Mouse (Mus musculus) thymus, adult 2 months (tissue): ENCODE measurements around the gene Bfar. TPM values are rescaled to one million over a fixed set of nuclear protein-coding genes. Genes with fewer than 3 reads are reported as not detected.
A peak's percentile ranks its signal among the peaks of the same experiment; 100 is the strongest.

ENCODE experiments used
- DNase-seq: peaks from one replicate; pipeline ENCODE4 v3.0.0; 2021
- H3K27ac ChIP-seq: fragments of 200-500 bp; 2 replicates; pipeline ENCODE4 v1.5.1; 2012; ENCODE audit warnings: low read length, control low read depth; ENCODE audit not compliant: control insufficient read depth, insufficient read depth
- H3K27me3 ChIP-seq: fragments of 200-500 bp; 2 replicates; pipeline ENCODE4 v1.6.1; 2012; ENCODE audit warnings: mild to moderate bottlenecking, low read length, moderate library complexity, mixed read lengths; ENCODE audit not compliant: control insufficient read depth, insufficient read depth
- H3K36me3 ChIP-seq: fragments of 200-500 bp; 2 replicates; pipeline ENCODE4 v1.6.1; 2012; ENCODE audit warnings: mild to moderate bottlenecking, low read length, moderate library complexity; ENCODE audit not compliant: control insufficient read depth, insufficient read depth
- H3K4me1 ChIP-seq: fragments of 200-500 bp; replicated peaks from 2 replicates; pipeline ENCODE4 v1.6.1; 2012; ENCODE audit warnings: low read length; ENCODE audit not compliant: control insufficient read depth, insufficient read depth
- H3K4me3 ChIP-seq: fragments of 200-500 bp; 2 replicates; pipeline ENCODE4 v1.5.1; 2012; ENCODE audit warnings: mild to moderate bottlenecking, low read length, control low read depth, moderate library complexity; ENCODE audit not compliant: control insufficient read depth, insufficient read depth
- CTCF ChIP-seq: fragments of 200-500 bp; IDR thresholded peaks from 2 replicates; pipeline ENCODE4 v1.5.1; 2012; ENCODE audit warnings: mild to moderate bottlenecking, control low read depth, low read length, moderate library complexity, borderline replicate concordance; ENCODE audit not compliant: control insufficient read depth, poor library complexity, insufficient read depth; ENCODE audit errors: extremely low read depth
- POLR2A ChIP-seq: fragments of 200-500 bp; IDR thresholded peaks from 2 replicates; pipeline ENCODE4 v1.6.1; 2012; ENCODE audit warnings: mild to moderate bottlenecking, low read length, control low read depth, moderate library complexity; ENCODE audit not compliant: control insufficient read depth, poor library complexity, insufficient read depth; ENCODE audit errors: extremely low read depth
- WGBS: fragments of 180-500 bp; shearing (Covaris S2); methylation state at CpG from one replicate; pipeline ENCODE4 v1.1.7; 2018; 5-methylcytosine and 5-hydroxymethylcytosine counted together
- polyA plus RNA-seq: library from polyadenylated mRNA; depleted of rRNA; stranded (reverse); fragments of >200 nt; gene quantifications from 2 replicates; pipeline ENCODE4 v1.2.3, GENCODE M21; 2012

Bfar gene
- polyA plus RNA-seq, 1 experiment, result 32.0 TPM

DNA sequence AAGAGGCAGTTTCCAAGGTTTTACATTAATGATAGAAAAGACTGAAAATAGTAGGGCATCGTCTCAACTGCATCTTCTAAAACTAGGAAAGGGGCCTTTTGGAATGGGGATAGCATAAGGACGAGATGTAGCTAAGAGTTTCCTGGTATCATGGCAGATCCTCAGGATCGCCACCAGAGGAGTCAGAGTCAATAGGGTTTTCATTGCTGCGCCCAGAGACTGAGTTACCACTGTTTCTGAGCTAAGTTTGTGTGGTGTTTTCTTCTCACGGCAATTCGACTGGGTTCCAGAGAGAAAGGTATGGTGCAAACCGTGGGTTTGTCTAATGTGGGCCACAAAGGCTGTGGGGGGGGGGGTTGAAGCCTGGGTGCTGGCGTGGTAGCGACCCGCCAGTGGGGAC, 33.0 kb downstream of the Bfar start:
- WGBS, result 97% methylated on average over 10 of the region's 10 CpGs
- H3K4me3 ChIP-seq, result no peak overlapping the region

DNA sequence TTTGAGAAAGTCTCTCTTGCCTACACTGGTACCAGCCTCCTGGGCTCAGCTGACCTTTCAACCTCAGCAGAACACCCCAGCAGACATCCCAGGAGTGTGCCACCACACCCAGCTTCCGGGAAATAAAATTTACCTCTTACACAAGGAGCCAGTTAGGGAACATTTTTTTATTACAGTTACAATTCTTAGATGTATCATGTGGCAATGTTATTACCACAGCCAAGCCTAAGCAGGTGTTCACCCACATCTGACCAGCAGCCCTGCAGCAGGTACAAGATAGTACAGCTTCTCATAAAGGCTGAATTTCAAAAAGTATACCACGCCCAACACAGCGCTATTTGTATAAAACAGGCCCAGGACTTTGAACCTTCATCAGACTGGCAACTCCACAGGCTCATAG, 43.3 kb downstream of the Bfar start:
- WGBS, result 68% methylated on average over 3 of the region's 3 CpGs
- TF ChIP-seq POLR2A, result no peak
- Histone ChIP-seq H3K27ac (no peak overlapping the region), H3K27me3 (no peaks in the 10 kb centered on the region), H3K4me1 (no peaks in the 10 kb centered on the region), H3K4me3 (no peak overlapping the region), H3K36me3 (no peaks in the 10 kb centered on the region)
- no peak for DNase-seq

More for the DNA sequence above, 33.0 kb downstream of the Bfar start:
- Histone ChIP-seq H3K27ac (no peak overlapping the region), H3K36me3 (peaks cover 24% of the 10 kb centered on the region), H3K27me3 (no peaks in the 10 kb centered on the region), H3K4me1 (no peaks in the 10 kb centered on the region)
- DNase-seq, result no peak
- no peak for TF ChIP-seq CTCF
- TF ChIP-seq POLR2A, result no peak

DNA sequence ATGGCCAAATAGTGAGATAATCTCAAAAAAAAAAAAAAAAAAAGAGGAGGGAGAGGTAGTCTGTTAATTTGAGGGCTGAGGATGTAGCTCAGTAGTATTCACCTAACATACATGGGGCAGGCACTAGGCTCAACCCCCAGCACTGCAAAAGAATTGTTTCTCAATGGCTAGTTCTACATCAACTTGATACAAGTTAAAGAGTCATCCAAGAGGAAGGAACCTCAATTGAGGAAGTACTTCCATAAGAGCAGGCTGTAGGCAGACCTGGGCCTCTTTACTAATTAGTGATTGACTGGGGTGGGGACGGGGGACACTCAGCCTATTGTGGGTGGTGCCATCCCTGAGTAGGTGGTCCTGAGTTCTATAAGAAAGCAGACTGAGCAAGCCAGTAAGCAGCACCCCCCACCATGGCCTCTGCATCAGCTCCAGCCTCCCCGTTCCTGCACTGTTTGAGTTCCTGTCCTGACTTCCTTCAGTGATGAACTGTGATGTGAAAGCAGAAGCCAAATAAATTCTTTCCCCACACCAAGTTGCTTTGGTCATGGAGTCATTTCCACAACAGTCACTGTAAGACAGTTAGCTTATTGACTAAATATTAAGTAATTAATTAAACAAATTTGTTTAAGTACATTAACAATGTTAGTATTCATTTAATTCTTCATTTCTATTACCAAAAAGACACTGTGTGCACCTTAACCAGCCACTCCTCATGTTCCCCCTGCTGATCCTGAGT, 45.3 kb downstream of the Bfar start:
- WGBS, result 82% methylated on average over 2 of the region's 2 CpGs
- H3K4me1 ChIP-seq, result no peaks in the 10 kb centered on the region
- H3K36me3 ChIP-seq, result no peaks in the 10 kb centered on the region
- H3K4me3 ChIP-seq, result no peak overlapping the region
- DNase-seq, result no peak
- H3K27me3 ChIP-seq, result no peaks in the 10 kb centered on the region
- no peak overlapping the region for H3K27ac ChIP-seq
- TF ChIP-seq CTCF (no peak), POLR2A (no peak)

DNA sequence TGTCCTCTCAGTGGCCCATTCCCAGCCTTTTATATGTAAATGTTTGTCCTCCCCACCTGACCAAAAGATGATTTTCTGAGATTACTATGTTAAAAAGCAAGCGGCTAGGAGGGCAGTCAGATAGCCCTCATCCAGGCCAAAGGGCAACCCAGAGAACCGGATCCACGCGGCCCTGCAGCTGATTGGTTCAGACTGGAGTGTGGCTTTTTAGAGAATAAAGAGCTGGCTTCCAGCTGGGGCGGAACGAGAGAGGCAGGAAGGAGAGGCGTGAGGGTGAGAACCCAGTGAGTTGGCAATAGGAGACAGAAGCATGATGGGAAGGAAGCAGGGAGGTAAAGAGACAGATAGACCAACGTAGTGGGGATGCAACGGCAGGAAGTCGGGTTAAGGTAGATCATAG, 51.3 kb downstream of the Bfar start:
- Histone ChIP-seq H3K27ac (no peak overlapping the region), H3K36me3 (no peaks in the 10 kb centered on the region), H3K27me3 (no peaks in the 10 kb centered on the region), H3K4me3 (no peak overlapping the region), H3K4me1 (no peaks in the 10 kb centered on the region)
- TF ChIP-seq POLR2A, result no peak
- no peak for TF ChIP-seq CTCF
- peak; percentile 11 for DNase-seq
- WGBS, result 47% methylated on average over 10 of the region's 10 CpGs

DNA sequence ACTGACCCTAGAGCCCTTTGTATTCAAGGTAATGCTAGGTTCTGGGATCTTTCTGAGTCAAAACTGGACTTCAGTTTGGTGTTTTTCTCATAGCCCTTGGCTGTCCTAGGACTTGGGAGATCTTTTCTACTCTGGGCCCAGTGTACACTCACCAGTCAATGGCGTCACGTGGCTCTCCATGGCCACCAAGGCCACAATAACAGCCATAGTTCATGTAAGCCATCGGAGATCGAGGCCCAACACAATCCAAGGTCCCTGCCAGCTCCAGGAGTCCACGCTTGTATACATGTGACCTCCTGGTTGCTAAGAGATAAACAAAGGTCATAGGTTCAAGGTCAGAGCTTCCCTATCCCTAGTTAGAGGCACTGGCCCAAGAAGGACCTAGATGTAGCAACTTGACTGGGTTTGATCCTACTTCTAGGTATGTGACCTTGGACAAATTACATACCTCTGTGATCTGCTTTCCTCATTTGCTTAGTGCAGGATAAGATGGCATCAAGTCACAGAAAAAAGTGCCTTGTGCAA, 56.2 kb downstream of the Bfar start:
- Histone ChIP-seq H3K4me1 (no peaks in the 10 kb centered on the region), H3K4me3 (no peak overlapping the region), H3K27me3 (no peaks in the 10 kb centered on the region), H3K27ac (no peak overlapping the region), H3K36me3 (no peaks in the 10 kb centered on the region)
- WGBS, result 96% methylated on average over 5 of the region's 5 CpGs
- no peak for TF ChIP-seq CTCF
- no peak for TF ChIP-seq POLR2A
- no peak for DNase-seq

DNA sequence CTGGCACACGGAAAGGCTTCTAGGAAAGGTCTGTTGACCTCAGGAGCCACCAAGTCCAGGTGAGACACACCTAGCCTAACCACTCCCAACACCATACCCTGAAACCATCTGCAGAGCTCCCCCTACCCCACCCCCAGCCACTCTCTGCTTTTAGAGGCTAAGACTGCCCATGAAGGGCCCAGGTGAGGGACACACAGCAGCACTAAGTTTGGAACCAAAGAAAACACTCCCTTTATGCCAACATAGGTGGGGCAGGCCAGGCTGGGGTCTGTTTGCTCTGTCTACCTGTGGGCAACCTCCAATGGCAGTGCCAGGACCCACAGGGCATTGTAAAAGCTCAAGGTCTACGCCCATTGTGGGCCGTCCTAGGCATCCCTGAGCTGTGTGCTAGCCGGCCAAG, 57.8 kb downstream of the Bfar start:
- H3K4me3 ChIP-seq, result no peak overlapping the region
- no peaks in the 10 kb centered on the region for H3K36me3 ChIP-seq
- no peak for DNase-seq
- H3K27ac ChIP-seq, result no peak overlapping the region
- H3K27me3 ChIP-seq, result no peaks in the 10 kb centered on the region
- TF ChIP-seq CTCF (no peak), POLR2A (no peak)
- WGBS, result 88% methylated on average over 4 of the region's 4 CpGs
- H3K4me1 ChIP-seq, result no peaks in the 10 kb centered on the region
